Mouse (Mus musculus) ES-Bruce4 (cell line): ENCODE results near the gene Fbxl17. TPM values are rescaled to one million over a fixed set of nuclear protein-coding genes. Genes with fewer than 3 reads are reported as not detected.

ENCODE experiments used
- H3K27ac ChIP-seq: 2 replicates; pipeline ENCODE4 v1.5.1; 2012; ENCODE audit warnings: low read length, inconsistent platforms; ENCODE audit not compliant: insufficient read depth
- H3K27me3 ChIP-seq: 2 replicates; pipeline ENCODE4 v1.6.1; 2012; ENCODE audit warnings: mild to moderate bottlenecking, low read length, inconsistent platforms; ENCODE audit not compliant: control insufficient read depth, poor library complexity, insufficient read depth, severe bottlenecking
- H3K36me3 ChIP-seq: 2 replicates; pipeline ENCODE4 v1.6.1; 2012; ENCODE audit warnings: inconsistent platforms, mild to moderate bottlenecking, low read length, moderate library complexity; ENCODE audit not compliant: control insufficient read depth, poor library complexity, insufficient read depth, severe bottlenecking
- H3K4me1 ChIP-seq: one replicate; pipeline ENCODE4 v1.8.1; 2011; ENCODE audit warnings: low read length; ENCODE audit not compliant: control insufficient read depth, insufficient read depth
- H3K4me3 ChIP-seq: 2 replicates; pipeline ENCODE4 v1.5.1; 2011; ENCODE audit warnings: low read depth, mild to moderate bottlenecking, low read length
- H3K9ac ChIP-seq: 2 replicates; pipeline ENCODE4 v1.6.1; 2012; ENCODE audit warnings: low read depth, mild to moderate bottlenecking, inconsistent platforms; ENCODE audit not compliant: poor library complexity, severe bottlenecking
- H3K9me3 ChIP-seq: replicated peaks from 2 replicates; pipeline ENCODE4 v1.6.1; 2012; ENCODE audit warnings: mild to moderate bottlenecking, low read length, inconsistent platforms; ENCODE audit not compliant: control insufficient read depth, poor library complexity, insufficient read depth, severe bottlenecking
- CTCF ChIP-seq: IDR thresholded peaks from one replicate; pipeline ENCODE4 v1.8.1; 2011; ENCODE audit warnings: low read depth, low read length
- EP300 ChIP-seq: IDR thresholded peaks from 2 replicates; pipeline ENCODE4 v1.6.1; 2011; ENCODE audit warnings: low read depth, low read length; ENCODE audit not compliant: insufficient read depth
- POLR2A ChIP-seq: IDR thresholded peaks from one replicate; pipeline ENCODE4 v1.8.1; 2011; ENCODE audit warnings: low read length; ENCODE audit not compliant: insufficient read depth
- polyA plus RNA-seq: library from polyadenylated mRNA; stranded (reverse); fragments of >200 nt; gene quantifications from 2 replicates; pipeline ENCODE4 v1.2.4, GENCODE M21; 2011; ENCODE audit warnings: low read depth; ENCODE audit not compliant: missing spikeins, insufficient read depth, insufficient read length

Gene Fbxl17
- polyA plus RNA-seq, 1 experiment: 11.7 TPM

GRCm38 (mm10) chr17:63011893-63012570, 487.8 kb downstream of the Fbxl17 start:
- H3K9me3 ChIP-seq: no peaks in the 10 kb centered on the region
- no peaks in the 10 kb centered on the region for H3K36me3 ChIP-seq
- no peaks in the 10 kb centered on the region for H3K4me1 ChIP-seq
- no peak overlapping the region for H3K9ac ChIP-seq
- H3K4me3 ChIP-seq: no peak overlapping the region
- no peak for TF ChIP-seq CTCF
- no peak for TF ChIP-seq EP300
- TF ChIP-seq POLR2A: no peak
- H3K27me3 ChIP-seq: no peaks in the 10 kb centered on the region; the same call in 1 of the 2 replicates
- H3K27ac ChIP-seq: no peak overlapping the region

DNA sequence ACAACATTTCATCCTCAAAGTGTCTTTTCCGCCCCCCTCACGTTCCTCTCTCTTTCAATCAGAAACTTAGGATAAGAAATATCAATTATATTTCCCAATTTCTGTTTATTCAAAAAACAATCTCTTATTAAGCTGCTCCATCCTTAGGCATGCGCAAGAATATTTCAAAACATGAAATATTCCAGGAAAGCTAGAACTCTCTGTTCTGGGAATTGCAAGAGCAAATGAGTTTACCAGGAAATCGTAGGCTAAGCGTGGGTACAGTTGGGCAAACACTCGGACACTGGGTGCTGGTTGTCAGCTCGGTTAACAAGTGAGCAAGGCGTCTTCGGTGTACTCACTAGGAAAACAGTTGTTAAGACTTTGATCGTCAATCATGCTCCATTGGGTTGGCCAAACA, 489.0 kb downstream of the Fbxl17 start:
- Histone ChIP-seq H3K27me3 (no peaks in the 10 kb centered on the region; the same call in 1 of the 2 replicates), H3K4me3 (no peak overlapping the region), H3K9ac (no peak overlapping the region), H3K36me3 (no peaks in the 10 kb centered on the region), H3K9me3 (no peaks in the 10 kb centered on the region), H3K4me1 (no peaks in the 10 kb centered on the region), H3K27ac (no peak overlapping the region)
- no peak for TF ChIP-seq POLR2A
- TF ChIP-seq EP300: no peak
- TF ChIP-seq CTCF: no peak

DNA sequence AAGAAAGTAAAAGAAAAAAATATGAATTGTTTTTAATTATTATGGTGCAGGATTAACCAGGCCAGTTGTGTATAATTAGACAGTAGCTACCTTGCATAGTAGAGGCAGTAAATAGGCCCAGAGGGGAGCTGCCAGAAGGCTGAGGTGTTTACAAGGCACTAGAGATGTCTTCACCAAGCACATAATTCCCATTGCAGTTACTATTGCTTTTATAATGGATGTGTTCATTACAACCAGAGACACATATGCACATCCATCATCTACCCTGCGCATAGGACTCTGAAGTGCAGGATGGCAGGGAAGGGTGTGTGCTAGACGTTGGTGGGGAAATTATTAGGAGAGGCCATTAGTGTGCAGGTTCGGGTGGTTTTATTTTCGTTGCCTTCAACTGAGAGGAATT, 491.0 kb downstream of the Fbxl17 start:
- H3K4me1 ChIP-seq: no peaks in the 10 kb centered on the region
- H3K36me3 ChIP-seq: no peaks in the 10 kb centered on the region
- H3K27ac ChIP-seq: no peak overlapping the region
- TF ChIP-seq POLR2A: no peak
- TF ChIP-seq EP300: no peak
- TF ChIP-seq CTCF: no peak
- no peak overlapping the region for H3K9ac ChIP-seq
- no peaks in the 10 kb centered on the region for H3K27me3 ChIP-seq
- H3K9me3 ChIP-seq: no peaks in the 10 kb centered on the region
- H3K4me3 ChIP-seq: no peak overlapping the region

DNA sequence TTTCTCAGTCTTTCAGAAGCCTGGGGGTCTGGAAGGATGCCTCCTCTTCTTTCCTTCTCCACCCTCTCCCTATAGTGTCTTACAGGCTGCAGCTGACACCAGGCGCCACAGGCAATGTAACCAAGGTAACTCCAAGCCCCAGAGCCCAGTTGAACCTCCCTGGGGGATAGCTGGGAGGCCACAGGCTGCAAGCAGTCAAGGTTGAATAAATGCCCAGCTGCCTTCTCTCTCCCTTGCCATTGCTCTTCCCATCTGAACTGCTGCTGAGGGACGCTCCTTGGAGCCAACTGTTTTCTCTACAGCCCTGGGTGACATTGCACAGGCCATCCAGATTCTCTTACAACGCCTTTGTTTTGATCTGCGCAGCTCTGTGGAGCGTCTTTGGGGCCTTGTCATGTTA, 491.5 kb downstream of the Fbxl17 start:
- no peak overlapping the region for H3K9ac ChIP-seq
- no peak overlapping the region for H3K4me3 ChIP-seq
- no peaks in the 10 kb centered on the region for H3K27me3 ChIP-seq
- H3K9me3 ChIP-seq: no peaks in the 10 kb centered on the region
- H3K36me3 ChIP-seq: no peaks in the 10 kb centered on the region
- H3K27ac ChIP-seq: no peak overlapping the region
- TF ChIP-seq CTCF (no peak), POLR2A (no peak), EP300 (no peak)
- H3K4me1 ChIP-seq: no peaks in the 10 kb centered on the region

DNA sequence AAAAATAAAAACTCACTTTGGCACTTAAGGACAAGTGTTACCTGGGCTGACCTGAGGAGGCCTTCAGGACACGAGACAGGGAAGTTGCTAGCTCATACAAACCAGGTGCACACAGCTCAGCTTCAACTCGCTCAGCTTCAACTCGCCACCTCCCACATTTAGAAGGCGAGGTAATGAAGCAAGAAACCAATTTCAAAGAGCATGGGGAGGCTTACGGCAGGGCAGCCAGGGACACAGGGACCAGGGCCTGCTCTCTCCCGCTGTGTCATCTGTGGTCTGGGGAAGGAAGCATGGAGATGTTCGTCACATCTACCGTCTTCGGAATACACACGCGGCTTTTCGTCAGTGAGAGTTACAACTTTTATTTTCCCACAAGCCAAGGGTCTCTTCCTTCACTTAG, 491.9 kb downstream of the Fbxl17 start:
- no peak overlapping the region for H3K4me3 ChIP-seq
- no peaks in the 10 kb centered on the region for H3K27me3 ChIP-seq
- H3K9ac ChIP-seq: no peak overlapping the region
- TF ChIP-seq EP300: no peak
- TF ChIP-seq CTCF: no peak
- no peak for TF ChIP-seq POLR2A
- no peaks in the 10 kb centered on the region for H3K9me3 ChIP-seq
- no peak overlapping the region for H3K27ac ChIP-seq
- H3K36me3 ChIP-seq: no peaks in the 10 kb centered on the region
- no peaks in the 10 kb centered on the region for H3K4me1 ChIP-seq
